Mouse (Mus musculus): ENCODE data around the gene Nfkb2. TPM values are rescaled to one million over a fixed set of nuclear protein-coding genes. Genes with fewer than 3 reads are reported as not detected.

The Nfkb2 gene
- 10 to 100 TPM in 1 of 4 experiments, 1 to 10 TPM in 3; 8.7 to 10.5 (median 9.3) TPM for total RNA-seq (2022)

- DNase-seq (ENCODE audit: low spot score in 2 of 2): peak; percentile 93
Observed at GRCm38 (mm10) chr19:46304216-46304841, at the start of gene Nfkb2. Gene Nfkb2, plus strand, starts transcription at chr19:46304320.

- no peak for DNase-seq (ENCODE audit: low spot score in 2 of 2)
Observed at GRCm38 (mm10) chr19:46264762-46265161, 39.4 kb upstream of the Nfkb2 start.

- DNase-seq (ENCODE audit: low spot score in 2 of 2): no peak
Observed at GRCm38 (mm10) chr19:46275307-46275706, 28.8 kb upstream of the Nfkb2 start.

GRCm38 (mm10) chr19:46282081-46282849 is 21.9 kb upstream of the Nfkb2 start:
- no peak for DNase-seq (ENCODE audit: low spot score in 2 of 2)

- DNase-seq (ENCODE audit: low spot score in 2 of 2): no peak
Observed at GRCm38 (mm10) chr19:46284686-46285085, 19.4 kb upstream of the Nfkb2 start.

- no peak for DNase-seq (ENCODE audit: low spot score in 2 of 2)
Observed at GRCm38 (mm10) chr19:46285631-46286030, 18.5 kb upstream of the Nfkb2 start.

- no peak for DNase-seq (ENCODE audit: low spot score in 2 of 2)
Observed at GRCm38 (mm10) chr19:46286047-46286446, 18.1 kb upstream of the Nfkb2 start.

- no peak for DNase-seq (ENCODE audit: low spot score in 2 of 2)
Observed at GRCm38 (mm10) chr19:46286926-46287325, 17.2 kb upstream of the Nfkb2 start.

- no peak for DNase-seq (ENCODE audit: low spot score in 2 of 2)
Observed at GRCm38 (mm10) chr19:46287566-46287965, 16.6 kb upstream of the Nfkb2 start.

- DNase-seq (ENCODE audit: low spot score in 2 of 2): no peak
Observed at GRCm38 (mm10) chr19:46290535-46291105, 13.5 kb upstream of the Nfkb2 start.

GRCm38 (mm10) chr19:46296938-46297337 is 7.2 kb upstream of the Nfkb2 start:
- no peak for DNase-seq (ENCODE audit: low spot score in 2 of 2)

GRCm38 (mm10) chr19:46300294-46301045 is 3.6 kb upstream of the Nfkb2 start:
- DNase-seq (ENCODE audit: low spot score in 2 of 2): no peak

- DNase-seq (ENCODE audit: low spot score in 2 of 2): no peak
Observed at GRCm38 (mm10) chr19:46302551-46302950, 1.6 kb upstream of the Nfkb2 start.

- DNase-seq (ENCODE audit: low spot score in 2 of 2): no peak
Observed at GRCm38 (mm10) chr19:46303251-46304215, 587 bp upstream of the Nfkb2 start.

GRCm38 (mm10) chr19:46304908-46305333 is 801 bp downstream of the Nfkb2 start:
- DNase-seq (ENCODE audit: low spot score in 2 of 2): no peak

GRCm38 (mm10) chr19:46305432-46306267 is 1.5 kb downstream of the Nfkb2 start:
- peak; percentile 84 to 85 for DNase-seq (ENCODE audit: low spot score in 2 of 2)

- no peak for DNase-seq (ENCODE audit: low spot score in 2 of 2)
Observed at GRCm38 (mm10) chr19:46306268-46306610, 2.1 kb downstream of the Nfkb2 start.

- DNase-seq (ENCODE audit: low spot score in 2 of 2): no peak
Observed at GRCm38 (mm10) chr19:46306751-46307289, 2.7 kb downstream of the Nfkb2 start.

- no peak for DNase-seq (ENCODE audit: low spot score in 2 of 2)
Observed at GRCm38 (mm10) chr19:46307781-46308180, 3.7 kb downstream of the Nfkb2 start.

Data from gastrocnemius, adult 8-10 months (tissue).